Mouse (Mus musculus) lung, adult 2 months (tissue): Measurements from ENCODE around the gene Slc6a17.

ENCODE experiments used
- CTCF ChIP-seq: fragments of 200-500 bp; IDR thresholded peaks from 2 replicates; pipeline ENCODE4 v1.5.1; 2011; ENCODE audit warnings: mild to moderate bottlenecking, low read length, control low read depth; ENCODE audit not compliant: insufficient read depth
- POLR2A ChIP-seq: fragments of 200-500 bp; IDR thresholded peaks from 2 replicates; pipeline ENCODE4 v1.6.1; 2011; ENCODE audit warnings: low read depth, mild to moderate bottlenecking, control low read depth, low read length, borderline replicate concordance; ENCODE audit errors: extremely low read depth

GRCm38 (mm10) chr3:107554842-107555241 is 37.0 kb upstream of the Slc6a17 start, which contains the start of gene Ubl4b:
- TF ChIP-seq POLR2A (no peak), CTCF (no peak)
